Mouse (Mus musculus): ENCODE data around the gene Cpne4.
A peak's percentile ranks its signal among the peaks of the same experiment; 100 is the strongest.

The Cpne4 gene

GRCm38 (mm10) chr9:104546986-104547385 is at the start of gene Cpne4:
Gene Cpne4 (plus strand): TSS chr9:104547286.
- no peak for DNase-seq (ENCODE audit: low spot score)

DNA sequence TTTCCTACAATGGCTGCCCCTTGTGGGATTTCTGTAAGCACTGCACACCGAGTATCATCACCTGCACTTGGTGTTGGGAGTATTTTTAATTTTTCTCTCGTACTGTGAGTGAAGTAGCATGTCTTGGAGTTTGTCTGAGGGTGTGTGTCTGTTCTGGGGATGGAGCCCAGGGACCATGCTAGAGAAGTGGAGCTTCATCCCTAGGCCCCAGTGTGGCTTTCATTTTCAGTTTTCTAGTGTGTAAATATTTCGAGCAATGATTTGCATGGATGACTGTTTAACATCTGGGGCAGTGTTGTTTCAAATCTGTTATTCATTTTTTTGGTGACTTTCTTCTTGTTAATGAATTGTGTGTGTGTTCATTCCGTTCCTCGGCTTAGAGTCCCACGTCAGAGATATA is 31.9 kb upstream of the Cpne4 start:
- DNase-seq (ENCODE audit: low spot score), result no peak

DNA sequence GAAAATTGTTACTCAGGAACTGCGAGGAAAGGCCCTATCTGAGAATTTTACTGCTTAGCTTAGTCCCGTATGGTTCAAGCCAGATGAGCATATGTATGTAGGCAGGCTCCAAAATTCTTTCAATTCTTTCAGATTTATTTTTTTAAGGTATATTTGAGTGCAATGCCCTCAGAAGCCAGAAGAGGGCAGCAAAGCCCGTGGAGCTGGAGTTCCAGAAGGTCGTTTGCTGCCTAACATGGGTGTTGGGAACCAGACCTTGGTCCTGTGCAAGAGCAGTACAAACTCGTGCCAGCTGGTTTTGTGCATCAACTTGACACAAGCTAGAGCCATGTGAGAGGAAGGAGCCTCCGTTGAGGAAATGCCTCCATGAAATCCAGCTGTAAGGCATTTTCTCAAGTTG is 11.6 kb upstream of the Cpne4 start:
- DNase-seq (ENCODE audit: low spot score), result peak; percentile 1

DNA sequence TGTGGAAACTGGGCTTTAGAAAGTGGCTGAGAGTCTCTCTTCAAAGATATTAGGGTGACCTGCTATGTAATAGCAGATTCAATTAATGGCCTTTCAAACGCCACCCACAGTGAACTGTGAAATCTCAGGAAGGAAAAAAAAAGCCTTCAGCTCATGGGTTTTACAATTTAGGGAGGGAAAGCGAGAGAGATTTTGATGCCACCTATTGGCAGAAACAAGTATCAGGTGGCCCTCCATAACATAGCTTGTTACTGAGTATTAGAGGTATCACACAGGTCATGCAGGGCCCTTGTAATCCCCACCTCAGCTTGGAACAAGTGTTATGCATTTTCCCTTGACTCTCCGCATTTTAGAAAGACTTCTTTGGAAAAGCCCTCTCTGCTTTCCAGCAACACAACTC is 18.7 kb downstream of the Cpne4 start:
- DNase-seq (ENCODE audit: low spot score), result no peak

DNA sequence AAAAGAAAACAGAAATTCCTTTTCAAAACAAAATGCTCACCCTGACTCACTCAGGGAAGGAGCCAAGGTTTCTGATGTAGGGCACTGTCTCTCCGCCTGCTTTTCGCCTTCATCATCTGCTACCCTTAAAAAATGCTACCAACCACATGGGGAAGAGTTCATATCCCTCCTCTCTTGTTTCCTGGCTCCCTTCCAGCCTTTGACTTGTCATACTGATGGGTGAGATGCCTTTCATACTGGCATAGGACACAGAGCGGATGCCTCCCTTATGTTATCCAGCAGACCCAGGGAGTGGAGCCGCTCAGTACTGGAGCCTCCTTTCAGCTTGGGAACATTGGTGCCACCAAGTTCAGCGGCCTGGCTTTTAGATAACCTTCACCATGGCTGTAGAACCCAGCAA is 19.4 kb downstream of the Cpne4 start:
- no peak for DNase-seq (ENCODE audit: low spot score)

GRCm38 (mm10) chr9:104567096-104567495 is 20.0 kb downstream of the Cpne4 start:
- DNase-seq (ENCODE audit: low spot score), result no peak

- DNase-seq (ENCODE audit: low spot score), result peak; percentile 24
These were observed 22.5 kb downstream of the Cpne4 start for GRCm38 (mm10) chr9:104569480-104570167.

DNA sequence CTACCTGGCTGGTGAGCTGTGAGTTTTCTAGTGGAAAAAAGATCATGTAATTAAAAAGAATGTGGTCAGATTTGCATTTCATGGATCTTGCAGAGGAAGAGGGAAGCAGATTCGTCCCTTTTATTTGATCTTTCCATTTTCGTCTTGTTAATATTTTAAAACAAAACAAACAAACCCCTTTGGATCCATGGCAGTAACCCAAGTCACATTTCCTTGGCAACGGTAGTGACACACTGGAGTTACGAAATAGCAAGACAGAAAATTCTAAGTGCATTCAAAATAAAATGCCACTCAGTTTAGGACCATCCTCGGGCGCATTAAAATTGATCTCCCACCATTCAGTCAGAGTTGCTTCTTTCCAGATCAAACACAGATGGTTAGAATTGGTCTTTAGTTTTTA is 25.8 kb downstream of the Cpne4 start:
- DNase-seq (ENCODE audit: low spot score), result no peak

DNA sequence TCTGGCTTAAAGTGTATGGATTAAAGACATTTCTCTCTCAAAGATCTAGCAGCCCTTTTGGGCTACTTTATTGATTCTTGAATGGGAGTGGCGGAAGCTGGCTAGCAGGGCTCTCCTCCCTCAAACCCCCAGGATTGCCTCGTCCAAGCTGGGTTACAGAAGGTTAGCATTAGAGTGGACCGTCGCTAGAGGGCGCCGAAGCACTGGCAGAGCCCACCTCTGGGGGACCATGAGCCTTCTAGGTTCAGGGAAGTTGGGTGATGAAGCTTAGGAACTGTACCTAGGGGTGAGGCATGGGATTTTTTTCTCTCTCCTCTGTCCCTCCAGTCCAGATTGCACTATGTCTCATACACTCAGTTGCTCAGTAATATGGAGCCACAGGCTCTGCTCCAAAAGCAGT is 27.4 kb downstream of the Cpne4 start:
- peak; percentile 6 for DNase-seq (ENCODE audit: low spot score)

- DNase-seq (ENCODE audit: low spot score), result no peak
These were observed 35.0 kb downstream of the Cpne4 start for GRCm38 (mm10) chr9:104581921-104582624.

- DNase-seq (ENCODE audit: low spot score), result no peak
These were observed 35.6 kb downstream of the Cpne4 start for GRCm38 (mm10) chr9:104582675-104583074.

- no peak for DNase-seq (ENCODE audit: low spot score)
These were observed 47.5 kb downstream of the Cpne4 start for GRCm38 (mm10) chr9:104594550-104594949.

GRCm38 (mm10) chr9:104594979-104595378 is 47.9 kb downstream of the Cpne4 start:
- DNase-seq (ENCODE audit: low spot score), result no peak

GRCm38 (mm10) chr9:104612523-104612922 is 65.4 kb downstream of the Cpne4 start:
- DNase-seq (ENCODE audit: low spot score), result no peak

GRCm38 (mm10) chr9:104616691-104617090 is 69.6 kb downstream of the Cpne4 start:
- no peak for DNase-seq (ENCODE audit: low spot score)

DNA sequence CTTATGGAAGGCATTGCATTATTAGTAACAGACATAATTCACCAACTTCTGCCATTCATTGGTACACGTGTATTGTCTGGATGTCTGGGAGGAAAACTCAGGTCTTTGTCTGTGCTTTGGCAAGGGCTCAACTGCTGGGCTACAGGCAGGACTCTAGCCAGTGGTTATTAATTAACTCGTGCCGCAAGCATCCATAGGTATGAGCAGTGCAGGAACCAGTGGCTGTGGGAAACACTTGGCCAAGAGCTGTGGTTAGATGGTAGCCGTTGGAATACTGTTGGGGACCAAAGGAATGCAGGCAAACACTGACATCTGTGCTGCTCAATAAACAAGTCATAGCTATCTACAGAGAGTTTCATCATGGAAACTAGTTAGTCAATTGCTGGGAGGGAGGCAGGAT is 76.5 kb downstream of the Cpne4 start:
- no peak for DNase-seq (ENCODE audit: low spot score)

GRCm38 (mm10) chr9:104627816-104628215 is 80.7 kb downstream of the Cpne4 start:
- DNase-seq (ENCODE audit: low spot score), result no peak

DNA sequence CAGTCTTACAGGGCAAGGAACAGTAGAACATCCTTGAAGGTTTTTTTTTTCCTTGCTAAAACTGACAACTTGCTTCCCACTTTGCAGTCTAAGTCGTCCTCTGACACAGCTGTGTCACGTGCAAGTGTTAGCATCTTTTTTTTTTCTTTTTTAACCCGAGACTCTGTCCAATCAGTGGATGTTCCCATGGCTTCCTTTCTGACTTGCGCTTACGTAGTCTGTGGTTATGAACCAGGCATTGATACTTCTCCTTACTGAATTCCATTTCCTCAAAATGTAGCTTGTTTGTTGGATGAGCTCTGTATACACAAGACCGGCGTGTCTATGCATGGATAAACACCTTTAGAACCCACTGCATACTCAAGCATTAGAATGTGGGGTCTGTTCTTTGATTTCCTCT is 82.2 kb downstream of the Cpne4 start:
- no peak for DNase-seq (ENCODE audit: low spot score)

GRCm38 (mm10) chr9:104646348-104646994 is 99.4 kb downstream of the Cpne4 start:
- DNase-seq (ENCODE audit: low spot score), result no peak

DNA sequence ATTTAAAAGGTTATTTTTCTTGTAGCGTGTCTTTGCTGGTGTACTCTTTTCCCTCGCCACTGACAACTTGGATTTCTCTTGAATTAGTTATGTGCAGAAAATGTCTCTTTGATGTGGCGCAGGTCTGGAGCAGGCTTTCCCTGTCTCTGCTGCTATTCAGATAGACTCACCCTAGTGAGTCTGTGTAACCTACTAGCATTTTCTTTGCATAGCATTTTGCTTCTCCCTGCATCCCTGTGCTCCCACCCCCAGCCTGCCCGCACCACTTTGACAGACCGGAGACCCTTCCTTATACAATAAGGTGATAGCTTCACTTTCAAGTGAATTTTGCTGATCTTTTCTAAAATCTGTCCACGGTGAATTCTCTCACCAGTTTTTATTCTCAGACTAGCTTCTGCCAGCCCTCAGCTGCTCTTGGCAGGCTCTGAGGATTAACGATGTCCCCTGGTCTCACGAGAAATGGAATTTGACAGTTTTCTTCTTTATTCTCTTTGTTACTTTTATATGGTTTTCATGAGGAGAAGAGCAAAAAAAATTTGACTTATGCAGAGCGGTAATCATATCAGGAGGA is 105.7 kb downstream of the Cpne4 start:
- no peak for DNase-seq (ENCODE audit: low spot score)

DNA sequence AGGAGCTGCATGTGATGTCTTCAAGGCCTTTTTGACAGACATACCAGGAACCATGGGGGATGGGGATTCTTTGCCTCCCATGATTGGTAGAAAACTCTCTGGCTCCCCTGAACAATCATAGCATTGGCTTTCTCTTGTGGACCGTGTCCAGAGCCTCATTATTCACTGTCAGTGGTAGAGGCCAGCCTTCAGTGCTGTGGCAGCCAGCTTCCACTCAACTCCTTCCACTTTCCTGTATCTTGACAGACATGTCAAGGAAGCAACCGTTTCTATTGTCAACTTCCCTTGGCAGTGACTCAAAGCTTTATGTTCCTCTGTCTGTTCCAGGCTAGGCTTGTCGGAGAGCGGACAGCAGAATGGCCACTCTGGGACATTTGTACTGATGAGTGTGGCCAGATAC is 112.7 kb downstream of the Cpne4 start:
- no peak for DNase-seq (ENCODE audit: low spot score)

DNA sequence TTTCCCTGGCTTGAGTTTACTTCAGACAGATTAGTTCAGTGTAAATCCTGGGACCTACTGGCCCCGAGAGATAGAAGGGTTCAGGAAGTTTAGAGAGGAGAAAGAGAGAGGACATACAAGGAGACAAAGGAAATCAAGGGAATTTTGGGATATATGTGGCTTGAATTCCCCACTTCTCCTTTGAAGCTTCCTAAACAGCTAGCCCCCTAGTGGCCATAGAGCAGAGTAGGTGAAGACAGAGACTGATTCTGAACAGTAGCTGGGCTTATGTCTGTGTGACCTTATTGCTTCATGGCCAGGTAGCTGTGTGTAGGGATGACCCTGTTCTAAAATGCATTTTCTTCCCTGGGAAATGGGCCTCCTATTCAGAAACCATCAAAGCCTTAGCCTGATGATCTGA is 129.6 kb downstream of the Cpne4 start:
- DNase-seq (ENCODE audit: low spot score), result no peak

DNA sequence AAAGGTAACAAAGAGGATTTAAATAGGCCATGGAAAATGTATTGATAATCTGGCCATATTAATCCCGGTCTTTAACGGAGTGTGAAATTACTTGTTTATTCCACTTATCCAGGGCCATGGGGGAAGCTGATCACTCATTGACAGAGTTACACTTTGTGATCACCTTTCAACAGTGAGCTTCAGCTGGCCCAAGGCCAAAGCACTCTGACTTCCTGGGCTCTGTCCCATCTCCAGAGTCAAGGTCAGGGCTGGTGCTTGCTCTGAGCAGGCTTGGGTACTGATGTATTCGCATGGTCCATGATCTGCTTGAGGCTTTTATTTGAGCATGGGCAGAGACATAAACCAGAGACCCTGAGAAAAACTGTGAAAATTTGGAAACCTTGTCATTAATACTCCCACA is 131.5 kb downstream of the Cpne4 start:
- no peak for DNase-seq (ENCODE audit: low spot score)

Measured in c-Kit-positive CD71-positive TER-119-positive erythroid progenitor cells, embryonic 14.5 days (primary cell).